Mouse (Mus musculus): Measurements from ENCODE around the gene Foxb2.
"Not testable (repeated sequence)": the region's sequence is repeated elsewhere in the genome, so short reads cannot be mapped to it uniquely, and the experiment has no call there.

Foxb2 gene

DNA sequence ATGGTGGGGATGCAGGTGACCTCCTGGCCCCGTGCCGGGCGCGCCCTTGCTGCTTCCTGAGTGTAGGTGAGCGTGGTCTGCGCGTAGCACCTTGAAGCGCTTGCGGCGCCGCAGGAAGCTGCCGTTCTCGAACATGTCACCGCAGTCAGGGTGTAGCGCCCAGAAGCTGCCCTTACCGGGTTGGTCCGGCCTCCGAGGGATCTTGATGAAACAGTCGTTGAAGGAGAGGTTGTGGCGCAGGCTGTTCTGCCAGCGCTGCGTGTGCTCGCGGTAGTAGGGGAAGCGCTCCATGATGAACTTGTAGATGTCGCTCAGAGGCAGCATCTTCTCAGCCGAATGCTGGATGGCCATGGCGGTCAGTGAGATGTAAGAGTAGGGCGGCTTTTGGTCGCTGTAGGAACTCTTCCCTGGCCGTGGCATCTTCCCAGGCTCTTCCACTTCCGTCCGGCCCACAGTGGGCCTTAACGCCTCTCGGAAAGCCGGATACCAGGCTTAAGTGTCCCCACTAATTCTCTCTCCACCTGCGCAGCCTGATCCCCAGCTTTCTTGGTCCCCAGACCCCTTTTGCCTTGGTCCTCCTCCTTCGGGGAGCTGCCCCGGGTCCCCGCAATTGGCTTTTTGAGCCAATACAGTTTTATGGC is at the start of gene Foxb2:
Foxb2 (minus strand) TSS at position 585 of the 641 bp plus-strand sequence.
- DNase-seq, result no peak

DNA sequence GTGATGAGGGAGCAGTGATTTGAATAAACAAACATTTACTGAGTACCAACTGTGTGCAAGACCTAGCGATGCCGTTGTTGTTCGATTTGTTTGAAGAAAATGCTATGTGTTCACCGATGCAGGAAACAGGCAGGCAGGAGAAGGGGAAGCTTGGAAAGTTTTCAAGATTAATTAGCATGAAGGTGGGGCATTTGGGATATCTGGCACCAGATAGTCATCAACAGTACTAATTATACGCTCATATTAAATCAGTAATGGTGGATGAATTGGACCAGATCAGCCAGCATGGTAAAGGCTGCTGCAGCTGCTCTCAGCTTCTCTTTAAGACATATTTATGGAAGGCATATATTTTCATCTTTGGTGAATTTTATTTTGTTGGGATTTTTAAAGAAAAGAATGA is 37.9 kb upstream of the Foxb2 start:
- no peak for DNase-seq

DNA sequence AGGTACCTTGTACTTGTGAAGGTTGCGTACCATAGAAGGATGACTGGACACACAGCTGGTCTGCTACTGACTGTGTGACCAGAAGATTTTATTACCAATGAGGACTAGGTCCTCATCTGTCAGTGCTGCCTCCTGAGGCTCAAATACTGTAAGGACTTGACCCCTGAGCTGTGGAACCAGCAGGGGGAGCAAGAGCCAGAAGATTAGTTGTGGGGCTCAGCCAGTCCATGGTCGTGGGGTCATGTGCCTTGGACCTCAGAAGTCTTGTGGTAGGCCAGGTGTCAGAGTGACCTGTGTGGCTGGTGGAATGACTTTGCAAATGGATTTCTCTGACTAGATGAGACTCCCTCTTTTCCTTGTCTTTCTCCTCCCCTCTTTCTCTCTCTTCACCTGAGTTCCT is 29.5 kb upstream of the Foxb2 start:
- DNase-seq, result no peak

GRCm38 (mm10) chr19:16899716-16900115 is 26.1 kb upstream of the Foxb2 start:
- DNase-seq, result no peak

DNA sequence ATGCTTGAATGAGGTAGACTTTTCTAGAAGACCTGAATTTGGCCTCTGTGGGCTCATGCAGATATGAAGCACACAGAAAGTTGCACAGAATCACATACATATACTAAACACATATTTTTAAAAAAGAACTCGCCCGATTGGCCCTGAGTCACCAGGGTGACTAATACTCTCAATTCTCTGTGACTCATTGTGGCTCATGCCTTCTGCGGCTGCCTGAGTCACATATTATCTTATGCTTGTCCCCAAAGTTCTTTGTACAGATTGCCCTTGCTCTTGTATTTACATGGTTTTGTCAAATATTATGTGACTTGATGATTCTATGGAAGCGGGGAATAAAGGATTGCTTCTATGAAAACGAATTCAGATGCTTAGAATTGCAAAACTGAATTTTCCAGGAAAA is 25.0 kb upstream of the Foxb2 start:
- peak; percentile 18 for DNase-seq

DNA sequence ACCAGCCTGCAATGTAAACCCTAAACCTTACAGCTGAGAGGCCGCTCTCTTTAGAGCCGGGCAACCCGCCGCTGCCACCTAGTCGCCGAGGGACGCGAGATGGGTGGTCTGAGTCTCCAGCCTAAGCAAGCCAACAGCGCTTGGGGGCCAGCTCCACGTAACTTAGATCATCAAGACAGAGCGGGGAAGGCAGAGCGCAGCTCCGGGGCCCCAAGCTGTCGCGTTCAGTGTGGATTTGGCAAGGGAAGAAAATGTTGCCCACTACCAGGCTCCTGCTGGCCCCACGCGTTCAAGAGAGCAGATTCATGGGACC is 2.8 kb upstream of the Foxb2 start:
- no peak for DNase-seq

DNA sequence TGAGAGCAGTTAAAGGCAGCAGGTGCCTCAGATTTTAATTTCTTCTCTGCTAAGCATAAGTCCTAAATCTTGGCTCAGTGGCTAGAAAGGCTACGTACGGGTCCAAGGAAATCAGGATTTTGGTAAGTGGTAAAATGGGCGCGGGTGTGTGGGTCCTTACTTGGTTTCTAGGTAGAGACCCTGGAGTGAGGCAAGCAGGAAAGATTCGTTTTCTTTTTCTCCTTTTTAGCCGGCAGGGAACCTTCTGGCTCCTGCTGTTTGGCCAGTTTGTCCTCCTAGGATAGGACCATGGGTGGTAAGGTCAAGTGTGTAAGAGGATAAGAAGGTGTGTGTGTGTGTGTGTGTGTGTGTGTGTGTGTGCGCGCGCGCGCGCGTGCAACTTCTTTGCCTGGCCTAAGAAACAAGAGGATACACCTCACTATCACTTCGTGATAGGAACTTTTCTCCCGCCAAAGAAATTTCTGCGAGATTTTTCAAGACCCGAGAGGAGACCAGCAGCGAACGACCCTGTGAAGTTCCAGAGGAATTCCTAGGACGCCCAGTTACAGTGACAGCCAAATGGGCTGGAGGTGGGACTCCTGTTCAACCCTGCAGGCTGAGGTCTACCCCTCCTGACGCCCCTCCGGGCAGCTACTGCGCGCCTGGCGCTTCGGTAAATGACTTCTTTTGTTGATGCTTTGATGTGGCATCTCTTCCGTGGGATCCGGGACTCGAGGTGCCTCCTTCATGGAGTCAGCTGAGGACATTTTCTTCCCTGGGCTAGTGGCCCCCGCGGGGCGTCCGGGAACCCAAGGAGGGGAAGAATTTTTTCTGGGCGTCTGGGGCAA is 2.2 kb upstream of the Foxb2 start:
- no peak for DNase-seq

- no peak for DNase-seq
Measured at GRCm38 (mm10) chr19:16874991-16875540, 1.5 kb upstream of the Foxb2 start.

DNA sequence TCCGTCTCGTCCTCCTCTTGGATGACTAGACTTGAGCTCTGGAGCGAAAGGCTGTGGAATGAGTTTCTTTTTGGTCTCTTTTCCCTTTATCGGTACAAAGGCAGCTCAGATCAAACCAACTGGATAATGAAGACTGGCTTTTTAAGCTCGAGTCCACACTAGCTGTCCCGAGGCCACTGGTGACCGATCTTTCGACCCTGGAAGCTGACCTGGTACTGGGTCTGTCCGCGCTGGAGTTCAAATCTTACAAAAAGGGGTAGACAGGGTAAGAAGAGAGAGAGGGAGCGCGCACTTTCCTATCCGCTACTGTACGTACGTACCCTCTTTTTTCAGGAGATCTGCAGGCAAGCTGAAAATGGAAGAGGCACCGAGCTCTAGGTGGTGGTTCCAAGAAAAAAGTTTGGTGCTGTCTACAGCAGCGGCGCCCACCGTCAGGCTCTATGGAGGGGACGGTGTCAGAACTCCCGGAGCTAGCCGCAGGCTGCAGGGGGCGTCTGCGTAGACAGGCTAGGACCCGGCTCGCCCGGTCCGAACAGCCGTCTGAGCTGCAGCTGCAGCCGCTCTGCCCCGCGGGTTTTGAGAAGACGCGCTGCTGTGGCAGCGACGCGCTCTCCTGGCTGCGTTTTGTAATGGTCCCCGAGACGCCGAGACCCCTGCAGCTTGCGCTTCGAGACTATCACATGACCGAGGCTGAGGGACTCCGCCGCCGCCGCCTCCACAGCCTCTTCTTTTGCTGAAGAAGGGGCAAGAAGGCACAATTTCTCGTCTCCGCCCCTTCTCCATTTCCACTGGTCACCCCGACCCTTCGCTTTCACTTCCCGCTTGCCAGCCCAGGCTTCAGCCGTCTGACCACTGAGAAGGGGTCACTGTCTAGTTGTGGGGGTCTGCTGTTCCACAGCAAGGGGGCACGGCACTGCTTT is 597 bp upstream of the Foxb2 start:
- no peak for DNase-seq

DNA sequence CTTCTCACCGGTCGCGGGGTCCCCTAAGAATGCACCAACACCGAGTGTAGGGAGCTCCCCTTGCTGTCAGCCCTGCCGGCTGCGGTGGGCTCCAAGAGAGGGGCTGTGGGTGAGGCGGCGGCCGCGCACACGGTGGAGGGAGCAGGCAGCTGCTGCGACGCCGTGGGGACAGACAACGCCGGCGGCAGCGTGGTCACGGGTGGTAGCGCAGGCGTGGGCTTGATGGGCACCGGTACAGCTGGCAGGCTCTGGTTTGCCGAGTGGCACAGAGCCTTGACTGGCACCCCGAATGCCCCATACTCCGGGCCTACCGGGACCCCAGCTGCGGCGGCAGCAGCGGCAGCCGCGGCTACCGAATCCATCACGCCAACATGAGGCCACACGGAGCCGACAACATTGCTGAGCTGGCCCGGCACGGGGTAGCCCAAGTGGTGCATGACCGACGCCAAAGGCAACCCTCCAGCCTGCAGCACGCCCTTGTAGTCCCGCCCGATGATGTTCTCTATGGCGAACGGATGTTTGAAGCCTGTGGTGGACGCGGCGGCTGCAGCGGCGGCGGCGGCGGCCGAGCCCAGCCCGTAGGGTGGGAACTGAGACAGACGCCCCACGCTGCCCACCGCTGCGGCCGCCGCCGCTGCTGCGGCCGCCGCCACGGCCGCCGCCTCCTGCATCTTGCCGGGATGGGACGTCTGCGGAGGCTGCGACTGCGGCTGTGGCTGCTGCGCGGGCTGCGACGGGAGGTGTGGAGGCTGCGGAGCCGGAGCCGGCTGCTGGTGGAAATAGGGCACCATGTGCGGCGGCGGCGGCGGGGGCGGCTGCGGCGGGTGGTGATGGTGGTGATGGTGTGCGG is 1.0 kb downstream of the Foxb2 start:
- DNase-seq, result peak; percentile 30

DNA sequence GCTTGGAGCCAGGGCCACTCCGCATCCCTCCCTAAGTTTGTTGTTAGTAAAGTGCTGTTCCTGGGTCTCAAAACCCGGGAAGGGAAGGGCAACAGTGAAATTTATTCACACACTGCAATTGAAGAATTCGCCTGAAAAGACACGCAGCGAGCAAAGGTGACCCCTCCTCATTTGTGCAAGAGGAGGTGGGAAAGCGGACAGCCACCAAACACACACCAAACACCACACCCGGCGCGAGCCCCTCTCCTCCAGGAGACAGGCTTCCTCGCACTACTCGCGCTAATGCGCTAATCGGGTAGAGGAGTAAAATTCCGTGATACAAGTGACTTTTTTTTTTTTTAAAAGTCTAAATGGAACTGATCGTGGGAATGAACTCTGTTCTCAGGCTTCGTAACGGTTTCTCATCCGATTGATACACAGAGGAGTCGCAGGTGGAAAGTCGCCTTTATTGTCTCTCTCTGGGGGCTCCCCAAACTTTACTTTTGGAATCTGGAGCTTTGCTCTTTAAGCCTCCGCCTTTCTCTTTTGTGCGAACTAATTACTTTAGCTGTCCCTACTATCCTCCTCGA is 2.3 kb downstream of the Foxb2 start:
- DNase-seq, result no peak

GRCm38 (mm10) chr19:16870501-16871191 is 3.0 kb downstream of the Foxb2 start:
- DNase-seq, result no peak

- DNase-seq, result no peak
Measured at GRCm38 (mm10) chr19:16868534-16868933, 5.1 kb downstream of the Foxb2 start.

GRCm38 (mm10) chr19:16858646-16859045 is 15.0 kb downstream of the Foxb2 start:
- DNase-seq, result no peak

DNA sequence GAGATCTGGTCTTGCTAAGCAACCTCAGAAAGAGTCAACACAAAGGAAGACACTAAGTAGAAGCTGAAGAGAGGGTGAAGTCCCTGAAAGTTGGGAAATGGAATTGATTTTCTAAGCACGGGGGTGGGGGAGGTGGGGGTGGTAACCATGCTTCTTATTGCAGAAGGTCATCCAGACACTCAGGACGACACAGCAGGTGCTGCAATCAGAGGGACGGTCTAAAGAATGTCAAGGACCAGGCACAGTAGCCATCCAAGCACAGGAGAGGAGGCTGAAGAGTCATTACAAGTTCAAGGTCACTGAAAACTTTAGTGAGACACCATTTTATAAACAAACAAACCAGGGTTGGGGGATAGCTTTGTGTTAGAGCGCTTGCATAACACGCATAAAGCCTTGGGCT is 16.9 kb downstream of the Foxb2 start:
- no peak for DNase-seq

- not testable (repeated sequence) for DNase-seq
Measured at GRCm38 (mm10) chr19:16844091-16844490, 29.5 kb downstream of the Foxb2 start.

DNA sequence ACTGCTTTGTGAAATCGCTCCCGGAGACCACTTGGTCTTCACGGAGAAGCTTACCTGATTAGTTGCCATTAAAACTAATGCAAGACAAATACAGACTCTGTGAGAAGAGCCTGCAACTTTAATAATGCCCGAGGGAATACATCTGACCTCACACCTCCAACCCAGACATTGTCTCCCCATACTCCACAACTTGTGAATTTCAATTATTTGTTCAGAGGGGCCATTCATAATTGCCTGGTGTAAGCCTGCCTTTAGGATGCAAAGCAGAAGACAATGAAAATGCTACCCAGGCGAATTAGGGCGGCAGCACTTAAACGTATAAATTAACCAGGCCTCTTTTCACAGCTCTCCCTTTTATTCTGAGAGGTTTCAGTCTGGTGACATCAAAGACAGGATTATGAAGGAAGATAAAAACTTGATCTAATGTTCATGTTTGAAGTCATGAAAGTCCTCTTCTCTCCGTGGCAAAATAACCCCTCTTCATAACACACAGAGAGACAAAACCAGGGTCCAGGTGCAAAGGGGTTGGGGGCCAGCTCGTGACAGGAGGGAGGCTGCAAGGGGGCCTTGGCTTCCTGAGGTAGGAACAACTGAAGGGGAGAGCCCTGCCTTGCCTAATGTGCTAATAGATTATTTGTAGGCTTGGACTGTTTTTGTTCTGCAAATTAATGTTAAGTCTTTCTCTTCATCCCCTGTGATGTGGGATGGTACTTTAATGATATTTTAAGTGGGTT is 31.9 kb downstream of the Foxb2 start:
- DNase-seq, result no peak

GRCm38 (mm10) chr19:16841001-16841400 is 32.6 kb downstream of the Foxb2 start:
- DNase-seq, result no peak

- no peak for DNase-seq
Measured at GRCm38 (mm10) chr19:16827657-16828056, 45.9 kb downstream of the Foxb2 start.

DNA sequence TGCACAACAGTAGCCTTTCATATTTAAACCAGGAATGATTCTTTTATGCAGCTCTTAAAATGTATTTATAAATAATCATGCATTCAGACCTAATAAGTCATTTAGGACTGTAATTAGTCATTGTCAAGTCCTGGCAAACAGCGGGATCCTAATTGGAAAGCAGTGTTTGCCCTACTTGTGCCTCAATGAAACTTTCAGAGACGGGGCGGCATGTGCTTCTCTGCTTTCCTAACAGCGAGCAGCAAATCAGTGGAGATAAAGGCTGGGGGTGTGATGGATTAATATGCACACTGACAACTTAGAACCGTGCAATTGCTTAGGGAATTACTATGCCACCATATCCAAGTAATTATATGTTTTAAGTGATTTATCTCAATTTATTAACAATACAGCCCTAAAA is 48.4 kb downstream of the Foxb2 start:
- no peak for DNase-seq

All from right cerebral cortex, adult 18-20 months (tissue).